Mouse (Mus musculus) cerebellum, adult 11-12 months (tissue): ENCODE measurements around the gene Cnot3.
"Not testable (repeated sequence)": the region's sequence is repeated elsewhere in the genome, so short reads cannot be mapped to it uniquely, and the experiment has no call there.

Source experiments
- DNase-seq: peaks from one replicate; pipeline ENCODE4 v3.0.0; 2022

Cnot3 gene

DNA sequence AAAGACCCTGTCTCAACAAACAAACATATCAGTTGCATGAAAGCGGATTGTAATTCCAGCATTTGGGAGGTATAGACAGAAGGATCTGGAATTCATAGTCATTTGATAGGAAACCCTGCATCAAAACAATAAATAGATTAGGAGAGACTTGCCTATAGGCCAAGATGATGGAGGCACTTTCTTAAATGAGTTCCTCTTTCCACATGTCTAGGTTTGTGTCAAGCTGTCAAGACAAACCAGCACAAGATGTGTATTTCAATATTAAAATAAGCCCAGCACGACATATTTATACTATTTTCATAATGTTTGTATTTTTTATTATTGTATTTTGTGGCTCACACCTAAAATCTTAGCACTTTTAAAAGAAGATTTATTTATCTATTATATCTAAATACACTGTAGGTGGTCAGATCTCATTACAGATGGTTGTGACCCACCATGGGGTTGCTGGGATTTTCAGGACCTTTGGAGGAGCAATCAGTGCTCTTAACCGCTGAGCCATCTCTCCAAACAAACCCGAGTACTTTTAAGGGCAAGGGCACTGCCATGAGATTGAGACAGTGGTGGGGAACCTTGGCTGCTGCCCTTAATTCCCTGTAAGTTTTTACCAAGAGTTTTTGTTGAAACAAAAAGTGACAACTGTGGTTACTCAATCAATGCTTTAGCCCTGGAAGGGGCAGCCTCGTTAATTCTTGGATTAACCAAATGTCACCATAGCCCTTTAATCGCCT, 58.2 kb downstream of the Cnot3 start:
- DNase-seq = no peak

- DNase-seq = peak; percentile 96
Measured at GRCm38 (mm10) chr7:3703879-3704441, 58.9 kb downstream of the Cnot3 start, which contains the start of gene Rps9. Gene Rps9, plus strand, starts transcription at chr7:3703993.

DNA sequence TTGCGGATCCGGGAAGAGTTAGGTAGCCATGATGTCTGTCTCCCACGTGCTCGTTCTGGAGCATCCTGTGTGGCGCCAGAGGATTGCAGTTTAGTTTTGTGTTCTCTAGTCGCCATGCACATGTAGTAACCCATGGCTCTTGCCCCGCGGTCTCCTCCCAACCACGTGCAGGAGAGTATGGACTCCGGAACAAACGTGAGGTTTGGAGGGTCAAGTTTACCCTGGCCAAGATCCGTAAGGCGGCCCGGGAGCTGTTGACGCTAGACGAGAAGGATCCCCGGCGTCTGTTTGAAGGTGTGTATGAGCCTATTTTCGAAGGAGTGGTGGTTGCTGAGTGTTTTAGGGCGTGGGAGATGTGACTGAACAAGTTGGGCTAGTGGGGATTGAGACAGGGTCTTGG, 59.4 kb downstream of the Cnot3 start:
- DNase-seq = no peak

- DNase-seq = not testable (repeated sequence)
Measured at GRCm38 (mm10) chr7:3705461-3705860, 60.4 kb downstream of the Cnot3 start.

GRCm38 (mm10) chr7:3705911-3706310, 60.8 kb downstream of the Cnot3 start:
- peak; percentile 38 for DNase-seq

- peak; percentile 35 for DNase-seq
Measured at GRCm38 (mm10) chr7:3706343-3706934, 61.4 kb downstream of the Cnot3 start.

GRCm38 (mm10) chr7:3707027-3707426, 62.0 kb downstream of the Cnot3 start:
- DNase-seq = no peak

DNA sequence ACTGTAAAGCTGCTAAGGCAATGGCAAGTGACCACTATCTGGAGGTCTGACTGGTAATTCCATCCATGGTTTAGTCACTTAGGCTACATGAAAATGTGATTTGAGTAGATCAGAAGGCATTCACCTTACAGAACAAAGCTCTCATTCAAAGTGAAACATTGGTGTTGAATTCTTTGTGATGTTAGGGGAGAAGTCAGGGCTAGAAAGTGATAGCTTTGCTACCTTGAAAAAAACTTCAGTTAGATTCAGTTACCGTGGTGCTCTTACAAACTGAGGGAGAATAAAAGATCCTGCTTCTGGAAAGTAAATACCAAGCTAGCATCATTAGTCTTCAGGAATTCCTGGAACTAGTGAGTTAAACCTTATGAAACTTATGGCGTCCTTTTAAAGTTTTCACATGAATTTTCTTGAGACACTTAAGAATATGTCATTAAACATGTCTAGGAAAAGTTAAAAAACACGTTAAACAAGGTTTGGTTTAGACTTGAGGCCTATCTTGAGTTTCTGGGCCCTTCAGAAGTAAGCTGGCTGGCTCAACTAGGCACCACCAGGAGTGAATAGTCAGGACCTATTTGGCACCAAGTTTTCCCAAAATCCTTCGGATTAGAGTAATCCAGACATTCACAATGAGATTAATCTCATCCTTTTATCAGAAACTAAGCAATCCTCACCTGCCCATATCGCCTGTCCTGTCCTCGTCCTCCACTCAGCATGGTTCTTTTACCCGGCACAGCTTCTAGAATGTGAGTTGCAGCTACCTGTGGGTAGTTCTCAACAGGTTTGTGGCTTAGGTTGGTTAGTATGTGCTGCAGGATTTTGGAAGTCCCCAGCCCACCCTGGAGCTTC, 62.7 kb downstream of the Cnot3 start:
- DNase-seq = no peak

DNA sequence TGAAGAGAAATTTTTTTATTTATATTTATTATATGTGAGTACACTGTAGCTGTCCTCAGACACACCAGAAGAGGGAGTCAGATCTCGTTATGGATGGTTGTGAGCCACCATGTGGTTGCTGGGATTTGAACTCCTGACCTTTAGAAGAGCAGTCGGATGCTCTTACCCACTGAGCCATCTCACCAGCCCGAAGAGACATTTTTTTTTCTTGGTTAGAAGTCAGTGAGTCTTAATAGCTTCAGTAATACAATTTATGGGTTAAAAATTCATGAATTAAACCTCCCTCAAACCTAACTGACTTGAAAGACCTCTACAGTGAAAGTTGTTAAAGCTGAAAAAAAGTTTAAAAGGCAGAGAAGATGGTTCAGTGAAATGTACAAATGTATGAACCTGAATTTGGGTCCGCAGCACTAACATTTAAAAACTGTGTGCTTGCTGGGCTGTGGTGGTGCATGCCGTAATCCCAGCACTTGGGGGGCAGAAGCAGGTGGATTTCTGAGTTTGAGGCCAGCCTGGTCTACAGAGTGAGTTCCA, 63.4 kb downstream of the Cnot3 start:
- not testable (repeated sequence) for DNase-seq

- no peak for DNase-seq
Measured at GRCm38 (mm10) chr7:3709000-3709399, 63.9 kb downstream of the Cnot3 start.
